Mouse (Mus musculus): ENCODE measurements around the gene Arcn1.

- TF ChIP-seq POLR2A (IDR thresholded peaks at IDR 0.05; ENCODE audit: insufficient read length, low read depth): no peak
- no peak for TF ChIP-seq USF1 (IDR thresholded peaks at IDR 0.05; ENCODE audit: low read depth)
- no peak for TF ChIP-seq E2F4 (IDR thresholded peaks at IDR 0.05; ENCODE audit: insufficient read depth)
- TF ChIP-seq MYOG (IDR thresholded peaks at IDR 0.05; ENCODE audit: control insufficient read depth in 1 of 3, insufficient read depth in 1 of 3, insufficient read length in 2 of 3, low read depth in 2 of 3): no peak
- TF ChIP-seq MYOD1 (IDR thresholded peaks at IDR 0.05; ENCODE audit: control insufficient read depth in 1 of 3, insufficient read length in 2 of 3, low read depth in 2 of 3): no peak
- no peak for TF ChIP-seq CEBPB (IDR thresholded peaks at IDR 0.05; ENCODE audit: insufficient read depth, poor library complexity, severe bottlenecking)
These were observed 46.5 kb upstream of the Arcn1 start for GRCm38 (mm10) chr9:44814179-44814578.

Data from myocyte (in vitro differentiated cells).